Mouse (Mus musculus) mouse embryonic stem cell (cell line): ENCODE results near the gene Impdh2.

Experiments
- in situ Hi-C, 2 experiments: fragments of 300-500 bp; cut with MboI; formaldehyde crosslinking; loops; 1 replicate in 1 of 2; 3 replicates in 1 of 2; pipeline ENCODE4 v1.14.3; 2019 to 2020; ENCODE audit warnings: low sequenced_read_pairs in 2 of 2, low pct_unique_long_range_greater_than_20kb in 1 of 2, mixed read lengths in 1 of 2; ENCODE audit not compliant: unreplicated experiment in 1 of 2

The Impdh2 gene

DNA sequence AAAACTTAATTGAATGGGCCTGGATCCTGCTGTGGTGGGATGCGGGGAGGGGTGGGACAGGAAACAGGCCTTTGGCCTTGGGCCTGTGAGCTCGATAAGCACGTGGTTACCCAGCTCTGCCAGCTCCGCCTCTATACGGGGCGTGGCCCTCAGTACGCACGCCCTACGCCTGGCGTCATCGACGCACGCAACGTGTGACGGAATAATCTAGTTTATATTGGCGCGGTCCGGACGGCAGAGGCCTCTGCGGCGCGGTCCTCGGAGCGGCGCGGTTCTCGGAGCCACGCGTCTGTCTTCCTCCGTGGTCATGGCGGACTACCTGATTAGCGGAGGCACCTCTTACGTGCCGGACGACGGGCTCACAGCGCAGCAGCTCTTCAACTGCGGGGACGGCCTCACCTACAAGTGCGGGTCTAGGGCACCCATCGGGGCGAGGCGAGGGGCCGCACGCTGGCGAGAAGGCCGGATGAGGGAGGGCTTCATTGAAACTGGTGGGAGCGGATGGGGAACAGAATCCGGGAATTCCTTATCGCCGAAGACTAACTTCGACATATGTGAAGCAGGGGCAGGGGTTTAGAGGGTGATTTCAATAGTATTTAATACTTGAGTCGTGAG lies at the start of gene Impdh2:
TSS of gene Impdh2 (plus strand) at position 60 of the 615 bp plus-strand sequence.
- in situ Hi-C loops, result no loop called here

DNA sequence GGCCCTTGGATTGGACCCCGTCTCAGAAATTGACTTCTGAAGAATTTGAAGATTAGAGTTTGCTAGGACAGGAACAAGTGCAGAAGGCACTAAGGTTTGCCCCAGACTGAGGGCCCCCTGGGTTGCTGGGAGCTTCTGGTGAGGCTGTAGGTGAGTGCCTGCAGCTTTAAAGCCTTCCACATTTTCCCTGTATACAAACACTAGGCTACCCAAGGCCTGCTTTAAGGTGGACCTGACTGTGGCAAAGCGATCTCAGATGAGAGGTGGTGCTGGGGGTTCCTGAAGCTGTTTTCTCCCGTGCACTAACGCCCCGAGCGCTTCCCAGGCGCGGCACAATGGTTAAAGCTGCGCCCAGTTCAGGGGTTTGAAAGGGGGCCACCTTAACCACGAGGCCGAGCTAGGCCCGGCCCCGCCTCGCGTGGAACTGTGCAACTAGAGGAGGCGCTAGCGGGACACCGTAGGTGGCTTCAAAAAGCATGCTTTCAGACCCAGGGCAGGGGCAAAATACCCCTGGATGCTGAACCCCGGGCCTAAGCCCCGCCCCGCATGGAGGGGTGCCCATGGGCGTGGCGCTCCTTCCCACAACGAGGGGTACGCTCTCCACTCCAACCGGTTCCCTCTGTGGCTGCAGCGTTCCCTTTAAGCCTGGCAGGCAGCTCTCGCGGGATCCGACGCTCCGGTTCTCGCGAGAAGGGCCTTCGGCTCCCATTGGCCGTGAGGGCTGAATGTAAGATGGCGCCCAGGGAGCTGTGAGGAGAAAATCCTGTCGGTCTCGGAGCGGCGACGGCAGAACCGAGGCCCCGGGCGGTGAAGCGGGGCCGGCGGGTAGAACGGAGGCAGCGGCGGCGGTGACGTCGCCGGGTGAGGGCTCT lies 43.5 kb upstream of the Impdh2 start, which contains the start of gene Qrich1:
TSS of gene Qrich1 (plus strand) at position 427 of the 872 bp plus-strand sequence.
- in situ Hi-C loops, result no loop called here

DNA sequence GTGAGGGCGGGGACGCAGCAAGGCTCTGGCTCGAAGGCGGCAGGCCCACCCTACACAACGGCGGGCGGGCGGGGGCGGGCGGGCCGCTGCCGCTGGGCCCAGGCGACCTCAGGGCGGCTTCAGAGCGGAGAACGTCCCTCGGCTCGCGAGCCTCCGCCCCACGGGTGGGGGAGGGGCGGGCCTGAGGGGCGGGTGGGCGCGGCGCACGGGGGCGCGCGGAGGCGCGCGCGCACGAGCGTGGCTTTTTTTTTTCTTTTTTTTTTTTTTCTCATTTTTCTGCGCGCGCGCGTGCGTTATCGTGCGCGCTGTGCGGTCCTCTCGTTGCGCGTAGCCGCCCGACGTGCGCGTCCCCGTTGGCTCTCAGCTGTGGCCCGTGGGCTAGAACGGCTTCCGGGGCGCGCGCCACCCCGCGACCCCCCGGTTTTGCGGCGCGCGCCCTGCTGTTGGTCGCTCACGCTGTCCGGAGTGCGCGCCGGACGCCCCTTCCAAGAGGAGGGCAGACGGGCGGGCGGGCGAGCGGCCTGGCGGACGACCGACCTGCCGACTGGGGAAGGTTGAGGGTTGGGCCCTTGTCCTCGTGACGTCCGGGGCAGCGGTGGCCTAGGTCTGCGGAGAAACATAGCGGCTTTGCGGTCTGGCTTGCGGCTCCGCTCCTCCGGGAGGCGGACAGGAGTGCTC lies 42.7 kb upstream of the Impdh2 start:
- in situ Hi-C loops, result no loop called here

DNA sequence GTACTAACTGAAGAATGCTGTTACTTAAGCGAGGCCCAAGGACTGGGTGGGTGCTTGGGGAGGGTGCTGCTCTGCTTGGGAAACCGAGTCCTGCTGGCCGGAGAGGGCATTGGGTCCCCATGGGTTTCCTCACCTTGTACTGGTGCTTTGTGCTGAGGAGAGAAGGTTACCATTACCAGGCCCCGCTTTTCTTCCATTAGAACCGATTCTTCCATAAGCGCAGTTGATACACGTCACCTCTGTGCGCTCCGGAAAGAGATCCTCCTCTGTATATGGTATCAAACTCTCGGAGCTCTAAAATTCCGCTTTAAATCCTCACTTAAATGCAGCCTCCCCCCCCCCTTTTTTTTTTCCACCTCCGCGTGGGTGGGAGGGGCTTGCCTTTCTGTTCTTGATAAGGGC lies 42.2 kb upstream of the Impdh2 start:
- in situ Hi-C loops, result no loop called here

DNA sequence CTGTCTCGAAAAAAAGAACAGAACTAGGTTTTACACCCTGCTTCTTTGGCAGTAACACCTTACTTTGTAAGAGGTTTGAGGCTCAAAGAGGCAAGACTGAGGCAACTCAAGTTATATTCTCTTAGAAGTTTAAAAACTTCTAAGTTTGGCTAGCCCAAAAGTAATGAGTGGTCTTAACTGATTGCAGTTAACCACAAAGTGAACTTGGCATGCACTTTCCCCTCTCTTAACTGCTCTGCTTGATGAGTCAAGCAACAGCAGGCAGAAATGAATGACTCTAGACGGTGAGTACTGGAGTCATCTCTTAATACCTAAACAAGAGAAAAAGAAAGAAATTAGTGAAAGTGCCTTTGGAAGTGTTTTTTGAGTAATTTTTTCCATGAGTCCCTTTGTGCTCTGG lies 38.5 kb upstream of the Impdh2 start:
- in situ Hi-C loops, result no loop called here

DNA sequence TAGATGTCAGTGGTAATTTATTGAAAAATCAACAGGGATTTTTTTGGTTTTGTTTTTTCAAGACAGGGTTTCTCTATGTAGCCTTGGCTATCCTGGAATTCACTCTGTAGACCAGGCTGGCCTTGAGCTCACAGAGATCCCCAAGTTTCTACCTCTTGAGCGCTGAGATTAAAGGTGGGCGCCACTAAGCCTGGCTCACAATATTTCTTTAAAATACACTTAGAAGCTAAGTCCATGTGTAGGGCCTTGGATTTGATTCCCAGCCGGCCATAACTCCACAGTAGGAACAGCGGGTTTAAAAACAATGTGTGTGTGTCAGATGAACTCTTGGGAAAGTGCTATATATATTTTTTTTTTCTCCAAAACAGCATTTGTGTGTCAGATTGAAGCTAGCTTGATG lies 36.7 kb upstream of the Impdh2 start:
- in situ Hi-C loops, result no loop called here

DNA sequence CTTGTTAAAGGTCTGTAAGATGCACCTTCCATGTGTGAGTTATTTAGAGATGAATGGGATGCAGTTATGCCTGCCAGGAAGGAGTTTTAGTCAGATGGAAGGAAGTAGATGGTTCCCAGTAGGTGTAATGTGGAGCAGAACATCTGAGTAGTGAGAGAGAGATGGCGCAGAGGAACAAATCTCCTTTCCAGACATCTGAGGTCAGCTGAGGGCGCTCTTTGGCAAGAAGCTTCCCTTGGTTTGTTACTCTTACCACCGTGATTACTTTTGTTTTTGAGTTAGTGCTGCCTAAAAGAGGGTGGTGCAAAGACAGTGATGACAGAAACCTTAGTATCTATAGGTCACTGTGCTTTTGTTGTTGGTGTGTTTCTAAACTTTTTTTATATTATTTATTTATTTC lies 34.7 kb upstream of the Impdh2 start:
- in situ Hi-C loops, result loop anchor here in 1 of 2 experiments (25.0 kb wide), 1 partner anchor 763 kb away; the partner anchor contains the start of gene Rbm5

DNA sequence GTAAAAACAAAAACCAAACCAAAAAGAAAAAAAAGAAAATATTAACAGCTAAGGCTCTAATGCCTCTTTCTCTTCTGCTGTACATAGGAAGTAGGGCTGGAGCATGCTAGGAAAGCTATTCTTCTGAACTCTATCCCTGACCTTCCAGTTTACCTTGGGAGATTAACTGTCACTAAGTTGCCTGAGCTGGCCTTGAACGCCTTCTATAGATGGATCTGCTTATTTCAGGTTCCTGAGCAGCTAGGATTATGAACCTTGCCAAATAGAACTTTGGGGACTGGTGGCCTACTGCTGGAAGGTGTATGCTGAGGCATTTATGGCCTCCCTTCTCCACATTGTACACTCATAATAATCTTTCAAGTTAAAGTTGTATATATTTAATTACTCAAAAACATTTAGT lies 29.1 kb upstream of the Impdh2 start:
- in situ Hi-C loops, result loop anchor here in 1 of 2 experiments (25.0 kb wide), 1 partner anchor 769 kb away; the partner anchor contains the start of gene Rbm5

DNA sequence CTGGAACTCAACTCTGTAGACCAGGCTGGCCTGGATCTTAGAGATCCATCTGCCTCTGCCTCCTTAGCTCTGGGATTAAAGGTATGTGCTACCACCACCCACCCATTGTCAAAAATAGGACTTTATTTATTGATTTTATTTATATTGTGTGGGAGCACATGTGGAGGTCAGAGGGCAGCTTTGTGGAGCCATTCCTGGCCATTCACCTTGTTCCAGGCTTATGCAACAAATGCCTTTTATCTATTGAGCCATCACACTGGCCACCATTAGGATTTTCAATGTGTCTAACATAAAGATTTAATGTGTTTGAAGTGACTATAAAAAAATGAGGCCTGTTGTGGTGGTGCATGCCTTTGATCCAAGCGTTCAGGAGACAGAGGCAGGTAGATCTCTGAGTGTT lies 28.6 kb upstream of the Impdh2 start:
- in situ Hi-C loops, result loop anchor here in 1 of 2 experiments (25.0 kb wide), 1 partner anchor 769 kb away; the partner anchor contains the start of gene Rbm5

DNA sequence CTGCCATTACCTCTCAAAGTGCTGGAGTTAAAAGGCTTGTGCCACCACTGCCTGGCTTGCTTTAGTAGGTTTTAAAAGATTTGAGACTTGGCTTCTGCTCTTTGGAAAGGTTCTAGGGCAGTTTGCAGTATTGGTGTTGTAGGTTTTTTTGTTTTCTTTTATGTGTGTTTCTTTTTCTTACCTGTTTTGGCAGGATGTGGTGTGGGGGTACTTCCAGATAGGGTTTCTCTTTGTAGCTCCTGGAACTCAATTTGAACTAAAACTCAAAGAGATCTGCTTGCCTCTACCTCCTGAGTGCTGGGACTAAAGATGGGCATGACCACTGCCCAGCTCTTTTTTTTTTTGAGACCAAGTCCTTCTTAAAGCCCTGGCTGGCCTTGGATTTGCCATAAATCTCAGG lies 19.2 kb upstream of the Impdh2 start:
- in situ Hi-C loops, result loop anchor here in 1 of 2 experiments (25.0 kb wide), 1 partner anchor 779 kb away; the partner anchor contains the start of gene Rbm5

DNA sequence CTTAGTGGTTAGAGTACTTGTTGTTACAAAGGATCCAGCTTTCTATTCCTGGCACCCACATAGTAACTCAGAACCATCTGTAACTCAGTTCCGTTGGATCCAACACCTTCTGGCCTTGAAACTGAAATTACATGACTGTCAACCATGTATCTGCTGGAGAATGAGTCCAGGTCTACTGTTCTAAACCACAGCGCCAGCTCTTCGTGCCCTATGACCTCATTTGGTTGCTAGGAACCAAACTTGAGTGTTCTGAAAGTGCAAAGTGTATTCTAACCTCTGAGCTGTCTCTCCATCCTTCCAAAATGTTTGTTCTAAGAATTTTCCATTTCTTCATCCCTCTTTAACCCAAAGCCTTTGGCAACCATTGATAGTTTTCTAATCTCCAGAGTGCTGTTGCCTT lies 14.1 kb upstream of the Impdh2 start:
- in situ Hi-C loops, result loop anchor here in 1 of 2 experiments (25.0 kb wide), 1 partner anchor 784 kb away; the partner anchor contains the start of gene Rbm5

DNA sequence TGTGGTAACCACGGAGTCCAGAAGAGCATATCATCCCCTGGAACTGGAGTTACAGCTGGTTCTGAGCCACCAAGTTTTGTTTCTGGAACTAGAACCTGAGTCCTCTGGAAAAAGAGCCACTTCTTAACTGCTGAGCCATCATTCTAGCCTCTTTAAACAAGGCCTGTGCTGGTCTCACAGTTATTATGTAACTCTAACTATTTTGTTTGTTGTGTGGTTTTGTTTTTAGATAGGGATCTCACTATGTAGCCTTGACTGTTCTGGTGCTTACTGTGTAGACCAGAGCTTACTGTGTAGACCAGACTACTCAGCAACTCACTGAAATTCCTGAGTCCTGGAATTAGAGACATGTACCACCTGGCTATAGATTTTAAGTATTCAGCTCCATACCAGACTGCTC lies 13.2 kb upstream of the Impdh2 start:
- in situ Hi-C loops, result loop anchor here in 1 of 2 experiments (25.0 kb wide), 1 partner anchor 785 kb away; the partner anchor contains the start of gene Rbm5

DNA sequence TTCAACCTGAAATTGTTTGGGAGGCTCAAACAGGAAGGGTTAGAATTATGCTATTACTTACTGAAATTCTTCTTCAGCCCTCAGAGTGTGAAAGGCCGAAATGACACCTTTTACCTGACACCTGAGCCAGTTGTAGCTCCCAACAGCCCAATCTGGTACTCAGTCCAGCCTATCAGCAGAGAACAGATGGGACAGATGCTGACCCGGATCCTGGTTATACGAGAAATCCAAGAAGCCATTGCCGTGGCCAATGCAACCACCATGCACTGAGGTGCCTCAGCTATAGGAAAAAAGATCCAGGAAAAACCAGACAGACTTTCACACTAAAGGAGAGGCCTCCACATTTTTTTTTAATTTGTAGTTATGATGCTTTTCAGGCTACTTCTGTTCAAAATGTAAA lies 917 bp upstream of the Impdh2 start:
- in situ Hi-C loops, result no loop called here

DNA sequence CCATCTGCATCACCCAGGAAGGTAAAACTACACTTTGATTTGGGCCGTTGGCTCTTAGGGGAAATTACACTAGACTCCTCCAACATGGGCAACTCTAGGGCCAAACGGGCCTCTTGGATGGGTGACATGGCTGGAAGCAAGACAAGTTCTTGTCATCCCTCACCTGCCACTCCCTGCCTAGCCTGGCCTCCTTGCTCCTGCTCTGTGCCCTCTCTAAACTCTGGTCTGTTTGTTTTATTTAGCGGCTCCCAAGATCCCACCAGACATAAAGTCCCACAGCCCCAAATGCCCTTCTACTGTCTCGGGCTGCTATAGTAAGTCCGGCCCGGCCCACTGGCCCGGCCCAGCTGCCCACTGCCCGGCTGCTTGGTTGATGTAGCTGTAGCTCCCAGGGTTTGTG lies 3.6 kb downstream of the Impdh2 start:
- in situ Hi-C loops, result no loop called here

DNA sequence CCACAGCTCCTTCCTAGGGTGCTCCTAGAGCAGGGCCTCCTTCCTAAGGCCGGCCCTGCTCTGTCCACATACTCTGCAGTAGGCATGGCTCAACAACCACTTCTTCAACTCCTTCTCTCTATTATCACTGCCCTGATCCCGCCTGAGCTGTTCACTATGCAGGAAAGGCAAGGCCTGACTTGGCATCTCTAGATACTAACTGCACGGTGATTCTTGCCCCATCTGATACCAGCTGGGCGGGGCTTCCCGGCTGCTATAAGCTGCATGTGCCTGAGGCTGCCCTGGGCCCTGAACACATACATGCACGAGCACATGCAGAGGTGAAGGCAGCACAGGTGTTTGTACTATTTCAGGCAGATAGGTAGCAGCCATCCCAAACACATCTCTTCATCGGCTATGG lies 4.0 kb downstream of the Impdh2 start:
- in situ Hi-C loops, result no loop called here

DNA sequence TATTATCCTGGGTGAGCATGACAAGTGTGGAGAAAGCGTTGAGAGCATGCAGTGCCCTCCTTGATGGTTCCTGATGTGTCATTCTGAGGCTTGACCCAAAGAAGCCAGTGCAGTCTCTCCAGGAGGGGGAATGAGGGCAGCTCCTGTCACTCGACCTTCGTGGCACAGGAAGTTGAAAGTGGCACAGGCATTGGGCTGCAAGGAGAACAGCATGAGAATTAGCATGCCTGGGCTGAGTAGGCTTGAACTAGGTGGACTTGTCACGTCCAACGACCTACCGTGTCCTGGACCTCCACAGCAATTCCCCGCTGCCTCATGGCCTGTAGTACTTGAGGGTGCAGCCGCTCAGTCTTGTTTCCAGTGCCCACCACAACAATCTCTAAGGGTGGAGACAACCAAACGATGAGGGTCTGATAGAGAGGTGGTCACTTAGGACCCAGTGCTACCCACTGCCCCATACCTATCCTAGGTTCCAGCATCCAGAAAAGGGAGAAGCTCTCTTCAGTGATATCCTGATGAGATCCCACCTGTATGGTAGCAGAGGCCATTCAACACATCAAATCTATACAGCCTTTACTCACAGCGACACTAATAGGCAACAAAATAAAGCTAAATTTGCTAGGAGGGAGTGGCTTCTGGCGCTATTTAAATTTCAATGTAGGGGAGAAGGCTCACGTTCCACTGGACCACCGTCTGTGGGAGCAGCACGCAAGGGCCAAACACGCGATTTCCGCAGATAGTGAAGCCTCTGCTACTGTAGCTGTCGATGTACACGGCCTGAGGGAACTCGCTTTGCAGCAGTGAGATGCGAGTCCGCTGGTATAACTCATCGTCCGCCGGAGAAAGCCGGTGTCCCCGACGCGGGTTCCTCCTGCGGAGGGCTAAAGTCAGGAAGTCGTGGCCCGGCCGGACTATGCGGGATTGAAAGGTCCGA lies 6.1 kb downstream of the Impdh2 start:
- in situ Hi-C loops, result no loop called here

DNA sequence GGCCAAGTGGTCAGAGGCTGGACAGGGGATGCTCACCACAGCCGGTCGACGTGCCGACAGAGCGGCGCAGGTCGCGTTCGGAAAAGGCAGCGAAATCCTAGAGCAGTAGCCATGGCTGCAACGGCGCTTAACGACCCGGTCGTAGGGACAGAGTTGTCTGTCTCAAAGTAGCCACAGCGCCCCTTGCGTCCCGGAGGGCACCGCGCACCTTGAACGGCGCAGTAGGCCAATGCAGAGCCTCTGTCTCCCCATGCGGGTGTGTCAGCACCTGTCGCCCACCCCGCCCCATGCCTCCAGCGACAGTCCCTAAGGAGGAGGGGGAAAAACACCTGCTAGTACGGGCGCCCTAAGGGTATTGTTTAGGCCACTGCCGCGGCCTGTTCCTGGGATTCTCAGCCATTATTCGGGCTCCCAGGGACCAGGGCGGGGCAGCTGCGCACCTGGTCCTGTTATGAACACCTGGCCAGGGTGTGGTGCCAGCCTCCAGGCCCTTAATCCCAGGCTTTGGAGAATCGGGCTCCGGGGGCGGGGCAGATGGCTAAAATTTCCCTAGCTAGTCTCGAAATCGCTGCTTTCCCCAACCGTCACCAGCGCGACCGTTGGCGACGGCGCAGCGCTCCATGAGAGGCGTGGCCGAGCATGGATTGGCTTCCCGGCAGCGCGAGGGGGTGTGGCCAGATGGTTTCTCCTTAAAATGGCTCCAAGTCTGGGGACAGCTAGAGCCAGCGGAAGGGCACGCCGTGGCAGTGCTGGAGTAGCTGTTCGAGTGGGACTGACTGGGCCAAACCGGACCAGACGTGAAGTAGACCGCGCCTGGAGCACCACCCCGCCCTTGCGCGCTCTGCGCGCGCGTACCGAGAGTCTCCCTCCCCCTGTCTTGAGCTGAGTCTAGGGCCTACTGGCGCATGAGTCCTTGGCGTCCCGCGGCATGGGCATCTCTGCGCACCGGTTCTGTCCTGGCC lies 7.0 kb downstream of the Impdh2 start, which contains the start of gene Ndufaf3:
TSS of gene Ndufaf3 (minus strand) at position 620 of the 962 bp plus-strand sequence.
- in situ Hi-C loops, result no loop called here
